Mouse (Mus musculus): ENCODE results near the gene Myom3. TPM values are rescaled to one million over a fixed set of nuclear protein-coding genes. Genes with fewer than 3 reads are reported as not detected.

Gene Myom3
- polyA plus RNA-seq, 2 experiments: 5.0 to 12.7 TPM

GRCm38 (mm10) chr4:135764700-135765099, 5.2 kb downstream of the Myom3 start:
- H3K4me1 ChIP-seq (ENCODE audit: control insufficient read depth, insufficient read depth, low read length): peaks cover 9% of the 10 kb centered on the region; the same call in 1 of the 2 replicates
- TF ChIP-seq POLR2A (IDR thresholded peaks at IDR 0.05; ENCODE audit: borderline replicate concordance, extremely low read depth, insufficient read depth, insufficient read length): no peak
- no peak overlapping the region for H3K4me3 ChIP-seq (replicated peaks; ENCODE audit: low read length)
- H3K9me3 ChIP-seq (ENCODE audit: control insufficient read depth, low read length): no peaks in the 10 kb centered on the region
- no peaks in the 10 kb centered on the region for H3K36me3 ChIP-seq (ENCODE audit: control insufficient read depth, insufficient read depth, low read length)
- H3K27ac ChIP-seq (replicated peaks; ENCODE audit: low read depth, low read length): no peak overlapping the region
- ATAC-seq (ENCODE audit: low FRiP score, low read depth) (no peak), DNase-seq (ENCODE audit: low spot score) (no peak)
- H3K9ac ChIP-seq (ENCODE audit: low read depth, low read length, severe bottlenecking): no peak overlapping the region
- WGBS: 83% methylated on average over 12 of the region's 13 CpGs
- no peaks in the 10 kb centered on the region for H3K27me3 ChIP-seq (ENCODE audit: control insufficient read depth, insufficient read depth, low read length)
- no peak overlapping the region for H3K4me2 ChIP-seq (replicated peaks; ENCODE audit: low read depth, low read length, severe bottlenecking)

DNA sequence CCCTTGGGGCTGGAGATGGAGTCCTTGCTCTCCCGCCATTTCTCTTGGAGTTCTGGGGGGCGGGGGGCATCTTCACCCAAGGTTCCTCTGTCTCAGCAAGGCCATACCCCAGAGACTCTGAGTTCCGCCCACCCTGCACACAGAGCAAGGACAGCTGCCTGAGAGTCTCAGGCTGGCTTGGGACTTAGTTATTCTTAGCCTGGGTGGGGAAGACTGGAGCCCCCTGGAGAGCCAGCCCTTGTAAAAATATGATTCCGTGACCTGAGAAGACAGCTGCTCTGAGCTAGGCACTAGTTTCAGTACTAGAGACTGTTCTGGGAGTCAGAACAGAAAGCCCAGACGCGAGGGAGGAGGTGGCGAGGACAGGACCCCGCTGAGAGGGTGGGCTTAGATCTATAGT, 6.2 kb downstream of the Myom3 start:
- Histone ChIP-seq H3K4me1 (ENCODE audit: control insufficient read depth, insufficient read depth, low read length) (peaks cover 9% of the 10 kb centered on the region; the same call in 1 of the 2 replicates), H3K36me3 (ENCODE audit: control insufficient read depth, insufficient read depth, low read length) (no peaks in the 10 kb centered on the region), H3K27ac (replicated peaks; ENCODE audit: low read depth, low read length) (no peak overlapping the region), H3K4me3 (replicated peaks; ENCODE audit: low read length) (no peak overlapping the region), H3K4me2 (replicated peaks; ENCODE audit: low read depth, low read length, severe bottlenecking) (no peak overlapping the region), H3K27me3 (ENCODE audit: control insufficient read depth, insufficient read depth, low read length) (no peaks in the 10 kb centered on the region), H3K9me3 (ENCODE audit: control insufficient read depth, low read length) (no peaks in the 10 kb centered on the region), H3K9ac (ENCODE audit: low read depth, low read length, severe bottlenecking) (no peak overlapping the region)
- ATAC-seq (ENCODE audit: low FRiP score, low read depth) (peak; percentile 57), DNase-seq (ENCODE audit: low spot score) (peak; percentile 11)
- WGBS: 58% methylated on average over 8 of the region's 8 CpGs
- TF ChIP-seq POLR2A (IDR thresholded peaks at IDR 0.05; ENCODE audit: borderline replicate concordance, extremely low read depth, insufficient read depth, insufficient read length): no peak

- WGBS: 80% methylated on average over 3 of the region's 3 CpGs
Observed at GRCm38 (mm10) chr4:135766976-135767375, 7.5 kb downstream of the Myom3 start.

DNA sequence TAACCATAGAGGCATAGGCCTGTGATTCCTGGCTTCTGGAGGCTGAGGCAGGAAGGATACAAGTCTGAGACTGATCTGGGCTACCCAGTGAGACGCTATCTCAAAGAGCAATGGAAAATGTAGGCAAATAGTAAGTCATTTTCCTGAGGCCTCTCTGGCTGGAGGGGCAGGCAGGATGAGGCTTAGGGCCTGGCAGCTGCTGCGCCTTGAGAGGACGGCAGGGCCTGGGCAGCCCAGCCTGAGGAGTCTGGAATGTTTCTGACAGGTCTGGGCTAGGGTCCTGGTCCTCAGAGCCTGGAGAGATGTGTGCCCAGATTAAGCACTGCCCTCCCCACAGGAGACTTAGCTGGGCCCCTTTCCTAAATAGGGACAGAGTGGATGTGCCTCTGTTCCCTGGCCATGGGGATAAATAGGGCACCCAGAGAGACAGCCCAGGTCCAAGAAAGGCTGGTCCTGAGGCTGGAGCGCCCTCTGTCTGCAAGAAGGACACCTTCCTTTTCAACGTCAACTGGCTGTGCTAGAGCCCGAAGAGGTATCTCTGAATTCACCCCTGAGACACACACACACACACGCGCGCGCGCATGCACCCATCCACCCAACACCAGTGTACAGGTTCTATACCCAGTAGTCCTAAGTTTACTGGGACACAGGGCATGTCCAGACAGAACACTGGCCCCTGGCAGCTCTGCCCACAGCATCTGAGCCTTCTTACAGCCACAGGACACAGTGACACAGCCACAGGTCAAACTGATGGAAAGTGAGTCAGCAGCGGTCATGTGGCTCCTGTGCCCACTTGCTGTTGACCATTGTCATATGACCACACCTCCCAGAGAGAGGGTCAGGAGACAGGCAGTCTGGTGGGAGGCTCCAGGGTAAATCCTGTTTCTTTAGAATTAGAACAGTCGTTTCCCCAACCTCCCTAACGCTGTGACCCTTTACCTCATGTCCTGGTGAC, 9.3 kb downstream of the Myom3 start:
- no peak overlapping the region for H3K27ac ChIP-seq (replicated peaks; ENCODE audit: low read depth, low read length)
- ATAC-seq (ENCODE audit: low FRiP score, low read depth): no peak
- no peak overlapping the region for H3K4me3 ChIP-seq (replicated peaks; ENCODE audit: low read length)
- H3K27me3 ChIP-seq (ENCODE audit: control insufficient read depth, insufficient read depth, low read length): no peaks in the 10 kb centered on the region
- DNase-seq (ENCODE audit: low spot score): no peak
- H3K36me3 ChIP-seq (ENCODE audit: control insufficient read depth, insufficient read depth, low read length): no peaks in the 10 kb centered on the region
- TF ChIP-seq POLR2A (IDR thresholded peaks at IDR 0.05; ENCODE audit: borderline replicate concordance, extremely low read depth, insufficient read depth, insufficient read length): no peak
- no peaks in the 10 kb centered on the region for H3K9me3 ChIP-seq (ENCODE audit: control insufficient read depth, low read length)
- WGBS: 67% methylated on average over 14 of the region's 14 CpGs
- no peak overlapping the region for H3K4me2 ChIP-seq (replicated peaks; ENCODE audit: low read depth, low read length, severe bottlenecking)
- no peak overlapping the region for H3K9ac ChIP-seq (ENCODE audit: low read depth, low read length, severe bottlenecking)
- no peaks in the 10 kb centered on the region for H3K4me1 ChIP-seq (ENCODE audit: control insufficient read depth, insufficient read depth, low read length)

More at GRCm38 (mm10) chr4:135766976-135767375, 7.5 kb downstream of the Myom3 start:
- TF ChIP-seq POLR2A (IDR thresholded peaks at IDR 0.05; ENCODE audit: borderline replicate concordance, extremely low read depth, insufficient read depth, insufficient read length): no peak
- Histone ChIP-seq H3K36me3 (ENCODE audit: control insufficient read depth, insufficient read depth, low read length) (no peaks in the 10 kb centered on the region), H3K4me1 (ENCODE audit: control insufficient read depth, insufficient read depth, low read length) (peaks cover 6% of the 10 kb centered on the region; the same call in 1 of the 2 replicates), H3K9ac (ENCODE audit: low read depth, low read length, severe bottlenecking) (no peak overlapping the region; the same call in 1 of the 2 replicates), H3K9me3 (ENCODE audit: control insufficient read depth, low read length) (no peaks in the 10 kb centered on the region), H3K4me3 (replicated peaks; ENCODE audit: low read length) (no peak overlapping the region), H3K27ac (replicated peaks; ENCODE audit: low read depth, low read length) (no peak overlapping the region), H3K4me2 (replicated peaks; ENCODE audit: low read depth, low read length, severe bottlenecking) (no peak overlapping the region), H3K27me3 (ENCODE audit: control insufficient read depth, insufficient read depth, low read length) (no peaks in the 10 kb centered on the region)
- ATAC-seq (ENCODE audit: low FRiP score, low read depth): no peak
- no peak for DNase-seq (ENCODE audit: low spot score)

- Histone ChIP-seq H3K4me1 (ENCODE audit: control insufficient read depth, insufficient read depth, low read length) (no peaks in the 10 kb centered on the region), H3K9ac (ENCODE audit: low read depth, low read length, severe bottlenecking) (no peak overlapping the region), H3K36me3 (ENCODE audit: control insufficient read depth, insufficient read depth, low read length) (no peaks in the 10 kb centered on the region), H3K9me3 (ENCODE audit: control insufficient read depth, low read length) (no peaks in the 10 kb centered on the region), H3K4me2 (replicated peaks; ENCODE audit: low read depth, low read length, severe bottlenecking) (no peak overlapping the region), H3K27ac (replicated peaks; ENCODE audit: low read depth, low read length) (no peak overlapping the region), H3K27me3 (ENCODE audit: control insufficient read depth, insufficient read depth, low read length) (no peaks in the 10 kb centered on the region), H3K4me3 (replicated peaks; ENCODE audit: low read length) (no peak overlapping the region)
- 86% methylated on average over 18 of the region's 18 CpGs for WGBS
- ATAC-seq (ENCODE audit: low FRiP score, low read depth) (no peak), DNase-seq (ENCODE audit: low spot score) (no peak)
- no peak for TF ChIP-seq POLR2A (IDR thresholded peaks at IDR 0.05; ENCODE audit: borderline replicate concordance, extremely low read depth, insufficient read depth, insufficient read length)
Observed at GRCm38 (mm10) chr4:135770611-135771305, 11.2 kb downstream of the Myom3 start.
